Mouse (Mus musculus) urinary bladder, postnatal 4 days (tissue): ENCODE measurements around the gene Car9.
A peak's percentile ranks its signal among the peaks of the same experiment; 100 is the strongest.
"Not testable (repeated sequence)": the region's sequence is repeated elsewhere in the genome, so short reads cannot be mapped to it uniquely, and the experiment has no call there.

Source experiments
- DNase-seq, 2 experiments: peaks; one replicate each; pipeline ENCODE4 v3.0.0; 2021 to 2022; ENCODE audit warnings: low spot score in 2 of 2

The Car9 gene

GRCm38 (mm10) chr4:43506536-43507185 lies at the start of gene Car9:
TSS of gene Car9 (plus strand) at chr4:43506966.
- no peak for DNase-seq

GRCm38 (mm10) chr4:43457124-43457523 lies 49.6 kb upstream of the Car9 start:
- no peak for DNase-seq

GRCm38 (mm10) chr4:43463102-43463501 lies 43.7 kb upstream of the Car9 start:
- DNase-seq = no peak

- no peak for DNase-seq
Observed at GRCm38 (mm10) chr4:43465935-43466334, 40.8 kb upstream of the Car9 start.

- DNase-seq = no peak
Observed at GRCm38 (mm10) chr4:43466872-43467271, 39.9 kb upstream of the Car9 start.

- DNase-seq = no peak
Observed at GRCm38 (mm10) chr4:43470301-43470700, 36.5 kb upstream of the Car9 start.

- DNase-seq = no peak
Observed at GRCm38 (mm10) chr4:43473636-43474035, 33.1 kb upstream of the Car9 start.

GRCm38 (mm10) chr4:43476604-43477003 lies 30.2 kb upstream of the Car9 start:
- DNase-seq = no peak

GRCm38 (mm10) chr4:43477857-43478533 lies 28.8 kb upstream of the Car9 start:
- DNase-seq = peak; percentile 78 to 83

GRCm38 (mm10) chr4:43478534-43478858 lies 28.3 kb upstream of the Car9 start:
- no peak for DNase-seq

GRCm38 (mm10) chr4:43478906-43479832 lies 27.6 kb upstream of the Car9 start:
- DNase-seq = peak; percentile 51 to 84

- DNase-seq = no peak
Observed at GRCm38 (mm10) chr4:43480985-43481384, 25.8 kb upstream of the Car9 start.

- DNase-seq = no peak
Observed at GRCm38 (mm10) chr4:43481894-43482456, 24.8 kb upstream of the Car9 start.

- no peak for DNase-seq
Observed at GRCm38 (mm10) chr4:43482591-43482990, 24.2 kb upstream of the Car9 start.

- DNase-seq = no peak
Observed at GRCm38 (mm10) chr4:43483535-43484091, 23.2 kb upstream of the Car9 start, which contains the start of gene Sit1. TSS of gene Sit1 (minus strand) at chr4:43483734.

GRCm38 (mm10) chr4:43485666-43486065 lies 21.1 kb upstream of the Car9 start:
- DNase-seq = not testable (repeated sequence)

GRCm38 (mm10) chr4:43489611-43490010 lies 17.2 kb upstream of the Car9 start:
- DNase-seq = no peak

GRCm38 (mm10) chr4:43490801-43491200 lies 16.0 kb upstream of the Car9 start:
- DNase-seq = no peak

GRCm38 (mm10) chr4:43492101-43492820 lies 14.5 kb upstream of the Car9 start:
- no peak for DNase-seq

- DNase-seq = peak; percentile 85 to 90
Observed at GRCm38 (mm10) chr4:43492821-43493185, 14.0 kb upstream of the Car9 start, which contains the start of gene Ccdc107. TSS of gene Ccdc107 (plus strand) at chr4:43492900.
